Mouse (Mus musculus) heart, postnatal 10 days (tissue): ENCODE measurements at regions not wholly inside any gene's neighbourhood (a gene's known extent, or its start where the extent isn't known, plus 50 kb on each side); places are given as distances from the start of the nearest gene placed in this dataset.

Source experiments
- DNase-seq, 2 experiments: peaks; one replicate each; pipeline ENCODE4 v3.0.0; 2021
- intact Hi-C: fragments of 180-260 bp; cut with DNase I; formaldehyde crosslinking; loops from one replicate; pipeline ENCODE4 v1.15.1; 2025

GRCm38 (mm10) chr7:145047771-145048480 is 108.2 kb upstream of the Ccnd1 start:
- intact Hi-C loops = loop anchor here (5.0 kb wide), 1 partner anchor 64 kb away; no protein-coding TSS in a partner anchor
- peak; percentile 44 to 49 for DNase-seq

- DNase-seq = no peak
- intact Hi-C loops = loop anchor here (5.0 kb wide), 1 partner anchor 67 kb away; no protein-coding TSS in a partner anchor
These were observed 105.5 kb upstream of the Ccnd1 start for GRCm38 (mm10) chr7:145045230-145045629.

- intact Hi-C loops = no loop called here
- no peak for DNase-seq
These were observed 103.9 kb upstream of the Ccnd1 start for GRCm38 (mm10) chr7:145043455-145044149.

- intact Hi-C loops = loop anchor here (2.0 kb wide), 1 partner anchor 52 kb away; no protein-coding TSS in a partner anchor
These were observed 101.1 kb upstream of the Ccnd1 start for GRCm38 (mm10) chr7:145040871-145041270.

GRCm38 (mm10) chr7:145034385-145034784 is 94.7 kb upstream of the Ccnd1 start:
- intact Hi-C loops = no loop called here
- DNase-seq = no peak

More at GRCm38 (mm10) chr7:145040871-145041270, 101.1 kb upstream of the Ccnd1 start:
- DNase-seq = no peak

- peak in 1 of 2 experiments; percentile 37 for DNase-seq
- intact Hi-C loops = loop anchor here (2.0 kb wide), 2 partner anchors 80 to 90 kb away; no protein-coding TSS in a partner anchor
These were observed 91.5 kb upstream of the Ccnd1 start for GRCm38 (mm10) chr7:145031275-145031674.

GRCm38 (mm10) chr7:145030635-145031141 is 91.0 kb upstream of the Ccnd1 start:
- DNase-seq = peak; percentile 88 to 91
- intact Hi-C loops = loop anchor here (2.0 kb wide), 2 partner anchors 80 to 90 kb away; no protein-coding TSS in a partner anchor

GRCm38 (mm10) chr7:145029622-145030021 is 89.9 kb upstream of the Ccnd1 start:
- DNase-seq = no peak
- intact Hi-C loops = loop anchor here (2.0 to 5.0 kb wide), 3 partner anchors 81 to 213 kb away; no protein-coding TSS in a partner anchor

GRCm38 (mm10) chr7:145029124-145029523 is 89.4 kb upstream of the Ccnd1 start:
- no peak for DNase-seq
- intact Hi-C loops = loop anchor here (5.0 kb wide), 1 partner anchor 213 kb away; no protein-coding TSS in a partner anchor

- no peak for DNase-seq
- intact Hi-C loops = loop anchor here (5.0 kb wide), 1 partner anchor 215 kb away; no protein-coding TSS in a partner anchor
These were observed 87.3 kb upstream of the Ccnd1 start for GRCm38 (mm10) chr7:145027061-145027460.

GRCm38 (mm10) chr7:145026014-145026285 is 86.2 kb upstream of the Ccnd1 start:
- intact Hi-C loops = loop anchor here (5.0 kb wide), 1 partner anchor 216 kb away; no protein-coding TSS in a partner anchor
- peak; percentile 35 to 38 for DNase-seq

GRCm38 (mm10) chr7:145025186-145026013 is 85.7 kb upstream of the Ccnd1 start:
- intact Hi-C loops = loop anchor here (1.0 to 5.0 kb wide), 3 partner anchors 87 to 217 kb away; partner anchors contain the start of gene Ccnd1
- peak; percentile 56 to 57 for DNase-seq

GRCm38 (mm10) chr7:145024651-145025050 is 84.9 kb upstream of the Ccnd1 start:
- no peak for DNase-seq
- intact Hi-C loops = loop anchor here (1.0 to 5.0 kb wide), 3 partner anchors 86 to 218 kb away; partner anchors contain the start of gene Ccnd1

GRCm38 (mm10) chr7:145019137-145019536 is 79.4 kb upstream of the Ccnd1 start:
- intact Hi-C loops = no loop called here
- no peak for DNase-seq

GRCm38 (mm10) chr7:145018149-145018548 is 78.4 kb upstream of the Ccnd1 start:
- intact Hi-C loops = no loop called here
- DNase-seq = no peak

GRCm38 (mm10) chr7:145015463-145016085 is 75.8 kb upstream of the Ccnd1 start:
- intact Hi-C loops = no loop called here
- no peak for DNase-seq

- DNase-seq = no peak
- intact Hi-C loops = no loop called here
These were observed 71.0 kb upstream of the Ccnd1 start for GRCm38 (mm10) chr7:145010757-145011156.

GRCm38 (mm10) chr7:145010004-145010403 is 70.3 kb upstream of the Ccnd1 start:
- DNase-seq = no peak
- intact Hi-C loops = no loop called here

- intact Hi-C loops = no loop called here
- DNase-seq = no peak
These were observed 69.1 kb upstream of the Ccnd1 start for GRCm38 (mm10) chr7:145008662-145009333.
